Mouse (Mus musculus): ENCODE data around the gene Erfe.

DNA sequence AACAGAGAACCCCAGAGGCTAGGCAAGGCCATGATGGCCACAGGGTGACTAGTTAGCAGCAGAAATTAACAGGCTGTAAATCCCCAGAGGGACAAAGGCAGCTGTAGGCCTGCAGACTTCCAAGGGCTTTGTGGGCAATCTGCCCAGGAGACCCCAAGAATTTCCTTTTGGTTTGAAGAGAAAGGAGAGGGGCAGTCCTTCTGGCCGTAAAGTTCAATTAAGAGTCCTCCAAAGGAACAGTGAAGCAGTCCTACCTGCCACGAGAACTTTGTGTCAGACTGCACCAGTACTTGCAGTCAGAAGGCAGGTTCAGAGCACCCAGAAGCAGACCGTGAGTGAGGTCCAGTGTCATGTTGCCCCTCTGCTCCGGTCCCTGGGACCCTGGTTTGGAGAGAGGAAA lies 48.7 kb downstream of the Erfe start:
- TF ChIP-seq TAL1 (IDR thresholded peaks at IDR 0.05; ENCODE audit: low read length) (no peak), GATA1 (IDR thresholded peaks at IDR 0.05; ENCODE audit: low read length) (no peak)

Measured in erythroblast, embryonic 14.5 days (primary cell).